Mouse (Mus musculus): ENCODE data around the gene Ddx39. TPM values are rescaled to one million over a fixed set of nuclear protein-coding genes. Genes with fewer than 3 reads are reported as not detected.

Ddx39 gene
- total and polyA plus RNA-seq, 3 experiments: 272 to 304 (median 279) TPM

GRCm38 (mm10) chr8:83722631-83723030, 7.7 kb downstream of the Ddx39 start:
- Histone ChIP-seq H3K9me3 (replicated peaks; ENCODE audit: insufficient read depth, low read length) (no peaks in the 10 kb centered on the region), H3K79me2 (ENCODE audit: control insufficient read depth, insufficient read depth, low read length, poor library complexity) (peaks cover 24% of the 10 kb centered on the region), H3K9ac (ENCODE audit: control insufficient read depth, low read depth, low read length, poor library complexity, severe bottlenecking) (no peak overlapping the region), H3K36me3 (ENCODE audit: control insufficient read depth in 1 of 2, insufficient read depth in 2 of 2, low read length in 2 of 2) (peaks cover 4 to 33% of the 10 kb centered on the region in 2 experiments; a peak in 3 of 4 replicates), H3K4me3 (ENCODE audit: control insufficient read depth in 1 of 2, insufficient read depth in 1 of 2, low read depth in 2 of 2, low read length in 2 of 2) (no peak overlapping the region), H3K27ac (ENCODE audit: control insufficient read depth, low read depth, low read length) (no peak overlapping the region), H3K27me3 (ENCODE audit: control insufficient read depth in 1 of 2, insufficient read depth in 2 of 2, low read length in 2 of 2) (no peaks in the 10 kb centered on the region), H3K4me1 (ENCODE audit: control insufficient read depth in 1 of 2, insufficient read depth in 2 of 2, low read length in 2 of 2) (no peaks in the 10 kb centered on the region; a peak in 1 of 4 replicates)
- no peak for DNase-seq (ENCODE audit: low read depth, low spot score)
- TF ChIP-seq ZKSCAN1 (IDR thresholded peaks at IDR 0.05; ENCODE audit: low read depth, low read length): no peak
- no peak for TF ChIP-seq ZC3H11A (IDR thresholded peaks at IDR 0.05; ENCODE audit: low read depth, low read length)
- no peak for TF ChIP-seq USF1 (IDR thresholded peaks at IDR 0.05; ENCODE audit: low read depth, low read length)
- no peak for TF ChIP-seq POLR2A (IDR thresholded peaks at IDR 0.05; ENCODE audit: control insufficient read depth in 1 of 2, insufficient read depth in 1 of 2, low read depth in 1 of 2, low read length in 2 of 2, poor library complexity in 1 of 2)
- TF ChIP-seq NELFE (IDR thresholded peaks at IDR 0.05; ENCODE audit: low read depth, low read length): no peak
- TF ChIP-seq TAL1 (IDR thresholded peaks at IDR 0.05; ENCODE audit: low read length): no peak
- no peak for TF ChIP-seq BHLHE40 (IDR thresholded peaks at IDR 0.05; ENCODE audit: borderline replicate concordance, low read depth, low read length)
- no peak for TF ChIP-seq GATA1 (IDR thresholded peaks at IDR 0.05; ENCODE audit: low read depth, low read length)
- TF ChIP-seq USF2 (IDR thresholded peaks at IDR 0.05; ENCODE audit: borderline replicate concordance in 1 of 2, insufficient read depth in 1 of 2, low read depth in 1 of 2, low read length in 2 of 2): no peak
- TF ChIP-seq MAFK (IDR thresholded peaks at IDR 0.05; ENCODE audit: borderline replicate concordance, low read depth, low read length): no peak
- TF ChIP-seq POLR2AphosphoS2 (IDR thresholded peaks at IDR 0.05; ENCODE audit: low read length): no peak
- no peak for TF ChIP-seq E2F4 (IDR thresholded peaks at IDR 0.05; ENCODE audit: borderline replicate concordance, low read depth, low read length)

- Histone ChIP-seq H3K9me3 (replicated peaks; ENCODE audit: insufficient read depth, low read length) (no peaks in the 10 kb centered on the region), H3K79me2 (ENCODE audit: control insufficient read depth, insufficient read depth, low read length, poor library complexity) (peaks cover 15% of the 10 kb centered on the region), H3K27me3 (ENCODE audit: control insufficient read depth in 1 of 2, insufficient read depth in 2 of 2, low read length in 2 of 2) (no peaks in the 10 kb centered on the region), H3K4me1 (ENCODE audit: control insufficient read depth in 1 of 2, insufficient read depth in 2 of 2, low read length in 2 of 2) (no peaks in the 10 kb centered on the region), H3K4me3 (ENCODE audit: control insufficient read depth in 1 of 2, insufficient read depth in 1 of 2, low read depth in 2 of 2, low read length in 2 of 2) (no peak overlapping the region), H3K9ac (ENCODE audit: control insufficient read depth, low read depth, low read length, poor library complexity, severe bottlenecking) (no peak overlapping the region), H3K27ac (ENCODE audit: control insufficient read depth, low read depth, low read length) (no peak overlapping the region), H3K36me3 (ENCODE audit: control insufficient read depth in 1 of 2, insufficient read depth in 2 of 2, low read length in 2 of 2) (peaks cover 0 to 31% of the 10 kb centered on the region in 2 experiments; a peak in 2 of 4 replicates)
- TF ChIP-seq TCF12 (IDR thresholded peaks at IDR 0.05; ENCODE audit: low read depth, low read length): no peak
- TF ChIP-seq HCFC1 (IDR thresholded peaks at IDR 0.05; ENCODE audit: low read depth, low read length): no peak
- no peak for TF ChIP-seq USF1 (IDR thresholded peaks at IDR 0.05; ENCODE audit: low read depth, low read length)
- TF ChIP-seq NELFE (IDR thresholded peaks at IDR 0.05; ENCODE audit: low read depth, low read length): no peak
- no peak for TF ChIP-seq ZMIZ1 (IDR thresholded peaks at IDR 0.05; ENCODE audit: low read depth, low read length)
- no peak for TF ChIP-seq JUND (IDR thresholded peaks at IDR 0.05; ENCODE audit: low read depth, low read length)
- TF ChIP-seq POLR2A (IDR thresholded peaks at IDR 0.05; ENCODE audit: control insufficient read depth in 1 of 2, insufficient read depth in 1 of 2, low read depth in 1 of 2, low read length in 2 of 2, poor library complexity in 1 of 2): peak in 1 of 2 experiments; percentile 24; a peak in 1 of 4 replicates
- DNase-seq (ENCODE audit: low read depth, low spot score): no peak
These were observed 8.6 kb downstream of the Ddx39 start for GRCm38 (mm10) chr8:83723447-83724083.
